Mouse (Mus musculus) kidney, adult 8-10 months (tissue): ENCODE results near the gene Tsc2.

ENCODE experiments used
- DNase-seq, 2 experiments: peaks; one replicate each; pipeline ENCODE4 v3.0.0; 2022

Gene Tsc2

GRCm38 (mm10) chr17:24608370-24608769, 24.1 kb downstream of the Tsc2 start:
- no peak for DNase-seq

GRCm38 (mm10) chr17:24604557-24604956, 27.9 kb downstream of the Tsc2 start:
- DNase-seq, result no peak

GRCm38 (mm10) chr17:24603961-24604360, 28.5 kb downstream of the Tsc2 start:
- no peak for DNase-seq

GRCm38 (mm10) chr17:24600502-24600901, 31.9 kb downstream of the Tsc2 start:
- no peak for DNase-seq

GRCm38 (mm10) chr17:24597989-24598388, 34.4 kb downstream of the Tsc2 start:
- no peak for DNase-seq

- DNase-seq, result no peak
Measured at GRCm38 (mm10) chr17:24596471-24597183, 35.8 kb downstream of the Tsc2 start.

- no peak for DNase-seq
Measured at GRCm38 (mm10) chr17:24596073-24596466, 36.4 kb downstream of the Tsc2 start.

- no peak for DNase-seq
Measured at GRCm38 (mm10) chr17:24595126-24596072, 37.0 kb downstream of the Tsc2 start.

GRCm38 (mm10) chr17:24593992-24594890, 38.2 kb downstream of the Tsc2 start:
- DNase-seq, result no peak

- DNase-seq, result no peak
Measured at GRCm38 (mm10) chr17:24593248-24593647, 39.2 kb downstream of the Tsc2 start.

- DNase-seq, result no peak
Measured at GRCm38 (mm10) chr17:24591695-24592094, 40.7 kb downstream of the Tsc2 start.

- no peak for DNase-seq
Measured at GRCm38 (mm10) chr17:24590943-24591342, 41.5 kb downstream of the Tsc2 start.

GRCm38 (mm10) chr17:24586532-24586931, 45.9 kb downstream of the Tsc2 start:
- no peak for DNase-seq

GRCm38 (mm10) chr17:24584520-24584919, 47.9 kb downstream of the Tsc2 start:
- no peak for DNase-seq

GRCm38 (mm10) chr17:24583599-24584460, 48.6 kb downstream of the Tsc2 start:
- DNase-seq, result no peak

GRCm38 (mm10) chr17:24580287-24580686, 52.1 kb downstream of the Tsc2 start:
- no peak for DNase-seq

GRCm38 (mm10) chr17:24579532-24579931, 52.9 kb downstream of the Tsc2 start:
- DNase-seq, result no peak

- no peak for DNase-seq
Measured at GRCm38 (mm10) chr17:24573811-24574210, 58.6 kb downstream of the Tsc2 start.

- no peak for DNase-seq
Measured at GRCm38 (mm10) chr17:24572651-24573245, 59.7 kb downstream of the Tsc2 start.

GRCm38 (mm10) chr17:24569837-24570236, 62.6 kb downstream of the Tsc2 start:
- DNase-seq, result no peak

GRCm38 (mm10) chr17:24567034-24567779, 65.2 kb downstream of the Tsc2 start:
- peak in 1 of 2 experiments; percentile 10 for DNase-seq
